In the genomic region with DNA sequence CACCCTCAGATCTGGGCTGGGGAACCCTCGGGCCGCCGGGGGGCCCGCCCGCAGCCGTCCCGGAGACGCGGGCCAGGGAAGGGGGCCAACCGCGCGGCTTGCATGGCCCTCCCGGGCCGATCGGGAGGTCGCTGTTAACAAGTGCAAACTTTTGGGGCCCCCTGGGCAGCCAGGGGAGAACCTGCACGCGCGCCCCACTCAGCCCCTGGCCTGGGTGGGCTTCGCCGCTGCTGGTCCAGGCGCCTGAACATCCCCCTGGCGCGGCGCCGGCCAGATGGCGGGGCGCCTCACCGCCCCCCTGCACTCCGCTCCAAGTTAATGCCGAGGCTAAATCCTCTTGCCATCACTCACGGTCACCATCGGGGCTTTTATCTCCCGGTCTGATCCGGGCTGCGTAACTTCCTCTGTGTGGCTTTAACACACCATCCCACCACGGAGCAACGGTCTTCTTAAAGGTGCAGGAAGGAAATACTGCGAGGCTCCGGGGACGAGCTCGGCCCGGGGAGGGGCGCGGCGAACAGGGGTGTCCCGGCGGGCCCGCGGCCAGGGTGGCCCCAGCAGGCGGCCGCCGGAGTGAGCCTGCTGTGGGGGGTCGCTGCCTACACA, we compare ENCODE assay signal across 8 mouse cellular contexts. TPM values are rescaled to one million over a fixed set of nuclear protein-coding genes. Genes with fewer than 3 reads are reported as not detected.
DNase-seq lines count a peak whose midpoint lies in the region; ATAC-seq lines count a peak whose summit lies in the region.

A gene (minus strand): TSS at position 407 of the 606 bp plus-strand sequence.

- H3K9ac ChIP-seq in intestine, embryonic 15.5 days, result peak within 1 kb of the TSS; percentile 55
- peak within 1 kb of the TSS; percentile 45 for H3K9ac ChIP-seq in stomach, embryonic 14.5 days (replicated peaks; ENCODE audit: low read depth, low read length)

- ATAC-seq in common myeloid progenitor, adult 5-6 weeks (replicated peaks; ENCODE audit: low read depth, poor library complexity, severe bottlenecking), result peak; percentile 74
- ATAC-seq in granulocyte monocyte progenitor cell, adult 5-6 weeks (replicated peaks; ENCODE audit: poor library complexity, severe bottlenecking), result peak; percentile 61
- ATAC-seq in intestine, embryonic 15.5 days, result peak; percentile 52
- ATAC-seq in stomach, embryonic 14.5 days (ENCODE audit: insufficient number of reproducible peaks, insufficient read depth, low FRiP score, low read depth), result peak; percentile 51; the same call in 1 of the 2 replicates

- no peaks in the 10 kb centered on the region for H3K36me3 ChIP-seq in intestine, embryonic 15.5 days
- H3K36me3 ChIP-seq in stomach, embryonic 14.5 days (ENCODE audit: control insufficient read depth, insufficient read depth, low read length), result no peaks in the 10 kb centered on the region

- H3K4me2 ChIP-seq in intestine, embryonic 15.5 days (replicated peaks), result peak within 1 kb of the TSS; percentile 98
- H3K4me2 ChIP-seq in stomach, embryonic 14.5 days (replicated peaks; ENCODE audit: low read depth, low read length), result peak within 1 kb of the TSS; percentile 100

- peaks cover 85% of the 10 kb centered on the region for H3K27me3 ChIP-seq in intestine, embryonic 15.5 days (replicated peaks)
- H3K27me3 ChIP-seq in stomach, embryonic 14.5 days (ENCODE audit: control insufficient read depth, insufficient read depth, low read length), result peaks cover 49% of the 10 kb centered on the region

- peak; percentile 22 for DNase-seq in ovary, postnatal 36 days (ENCODE audit: low spot score)
- DNase-seq in ovary, postnatal 14 days (ENCODE audit: low spot score), result no peak
- DNase-seq in left cerebral cortex, postnatal 4 days, result peak; percentile 38
- peak; percentile 78 for DNase-seq in mesoderm, embryonic 11.5 days (ENCODE audit: low read depth, low spot score)

- peaks cover 34% of the 10 kb centered on the region for H3K4me1 ChIP-seq in intestine, embryonic 15.5 days (replicated peaks)
- peaks cover 23% of the 10 kb centered on the region for H3K4me1 ChIP-seq in stomach, embryonic 14.5 days (ENCODE audit: control insufficient read depth, insufficient read depth, low read length)

- intact Hi-C loops in left cerebral cortex, postnatal 4 days (cut with DNase I), result no loop called here

- peak within 1 kb of the TSS; percentile 60 for H3K4me3 ChIP-seq in intestine, embryonic 15.5 days (replicated peaks)
- H3K4me3 ChIP-seq in stomach, embryonic 14.5 days (ENCODE audit: low read depth, low read length), result peak within 1 kb of the TSS; percentile 57

- H3K27ac ChIP-seq in intestine, embryonic 15.5 days, result no peak within 1 kb of the TSS
- H3K27ac ChIP-seq in stomach, embryonic 14.5 days (ENCODE audit: low read length), result no peak within 1 kb of the TSS

- WGBS in intestine, embryonic 15.5 days, result under 1% methylated on average over 52 of the region's 54 CpGs
- WGBS in stomach, embryonic 14.5 days, result 1% methylated on average over 54 of the region's 54 CpGs

- no peaks in the 10 kb centered on the region for H3K9me3 ChIP-seq in intestine, embryonic 15.5 days
- no peaks in the 10 kb centered on the region for H3K9me3 ChIP-seq in stomach, embryonic 14.5 days (ENCODE audit: control insufficient read depth, low read depth, low read length)

RNA-seq across cellular contexts. Expression of the gene that starts here (rescaled TPM):
- total RNA-seq in common myeloid progenitor, adult 5-6 weeks (2017), result 1.9 and 5.1 TPM in 2 replicates
- 10.4 and 13.9 TPM in 2 replicates for total RNA-seq in granulocyte monocyte progenitor cell, adult 5-6 weeks (2014; fragmentation: Nextera tagmentation)
- total RNA-seq in granulocyte monocyte progenitor cell, adult 5-6 weeks (2017), result 0.88 and 1.2 TPM in 2 replicates
- polyA plus RNA-seq in intestine, embryonic 15.5 days (2015; fragmentation: Nextera tagmentation; extraction: Ambion mirVana), result 0.10 and 0.26 TPM in 2 replicates
- 100 to 1,000 TPM; 140 to 149 TPM for total RNA-seq in left cerebral cortex, postnatal 4 days (2021)
- 0.43 and 0.49 TPM in 2 replicates for polyA plus RNA-seq in stomach, embryonic 14.5 days (2014; fragmentation: Nextera tagmentation; extraction: Ambion mirVana)

Comparison
In these comparisons a context has a peak if more than half of its experiments do, and no peak if none do; other contexts are left out.
1. RNA of the gene that starts here (total RNA-seq): 140 to 149 TPM in left cerebral cortex, postnatal 4 days; 0.88 to 13.9 TPM in granulocyte monocyte progenitor cell, adult 5-6 weeks and 1.9 to 5.1 TPM in common myeloid progenitor, adult 5-6 weeks; every median in the first group is over 4 times any median in the second.
2. Peak in ATAC-seq, H3K4me3 ChIP-seq, H3K9ac ChIP-seq and H3K4me2 ChIP-seq in intestine, embryonic 15.5 days; RNA of the gene not detected or under 1 TPM.
3. Peak in ATAC-seq, H3K4me3 ChIP-seq, H3K9ac ChIP-seq and H3K4me2 ChIP-seq in stomach, embryonic 14.5 days; RNA of the gene not detected or under 1 TPM.
4. Peak in every context shown above with its lines, with median percentiles within 50 percentile points of each other: ATAC-seq.